Mouse (Mus musculus): ENCODE results near the gene Samd8. TPM values are rescaled to one million over a fixed set of nuclear protein-coding genes. Genes with fewer than 3 reads are reported as not detected.

Samd8 gene
- polyA plus RNA-seq, 1 experiment from 2014 or later: 12.1 TPM

DNA sequence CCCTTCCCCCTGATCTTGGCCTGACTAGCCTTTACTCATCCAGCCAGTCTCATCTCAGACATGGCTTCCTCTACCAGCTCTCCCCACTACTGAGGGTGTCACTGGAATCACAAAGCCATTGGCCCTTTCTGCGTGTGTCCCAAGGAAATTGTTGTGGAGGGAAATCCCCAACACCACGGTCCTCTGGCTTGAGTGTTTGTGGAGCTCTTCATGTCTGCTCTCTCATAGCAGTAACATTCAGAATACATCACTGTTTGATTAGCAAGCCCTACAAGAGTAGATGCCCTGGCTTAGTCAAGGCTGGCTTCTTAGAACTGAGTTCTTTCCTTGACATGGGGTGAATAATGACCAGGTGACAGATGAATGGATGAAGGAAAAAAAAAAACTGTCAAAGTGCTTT is 3.5 kb upstream of the Samd8 start:
- no peaks in the 10 kb centered on the region for H3K36me3 ChIP-seq
- H3K9me3 ChIP-seq: no peaks in the 10 kb centered on the region
- WGBS: 88% methylated on average over 2 of the region's 2 CpGs
- H3K27ac ChIP-seq: no peak overlapping the region
- H3K4me3 ChIP-seq: no peak overlapping the region
- peaks cover 12% of the 10 kb centered on the region for H3K4me1 ChIP-seq
- peaks cover 7% of the 10 kb centered on the region for H3K27me3 ChIP-seq
- no peak for ATAC-seq (ENCODE audit: insufficient number of reproducible peaks, insufficient read depth, low FRiP score, low TSS enrichment, low read depth)
- H3K9ac ChIP-seq: no peak overlapping the region
- H3K4me2 ChIP-seq: no peak overlapping the region

GRCm38 (mm10) chr14:21747436-21748141 is 2.7 kb upstream of the Samd8 start:
- Histone ChIP-seq H3K9ac (no peak overlapping the region), H3K4me2 (no peak overlapping the region), H3K9me3 (no peaks in the 10 kb centered on the region), H3K4me1 (peaks cover 17% of the 10 kb centered on the region), H3K27ac (no peak overlapping the region), H3K4me3 (no peak overlapping the region), H3K27me3 (peaks cover 5% of the 10 kb centered on the region), H3K36me3 (no peaks in the 10 kb centered on the region)
- ATAC-seq (ENCODE audit: insufficient number of reproducible peaks, insufficient read depth, low FRiP score, low TSS enrichment, low read depth): no peak
- WGBS: 69% methylated on average over 14 of the region's 14 CpGs

- Histone ChIP-seq H3K27me3 (no peaks in the 10 kb centered on the region), H3K9me3 (no peaks in the 10 kb centered on the region), H3K4me2 (no peak overlapping the region), H3K4me1 (peaks cover 20% of the 10 kb centered on the region), H3K4me3 (no peak overlapping the region), H3K9ac (no peak overlapping the region), H3K36me3 (no peaks in the 10 kb centered on the region), H3K27ac (no peak overlapping the region)
- 40% methylated on average over 15 of the region's 15 CpGs for WGBS
- no peak for ATAC-seq (ENCODE audit: insufficient number of reproducible peaks, insufficient read depth, low FRiP score, low TSS enrichment, low read depth)
Observed at GRCm38 (mm10) chr14:21748142-21748870, 2.0 kb upstream of the Samd8 start.

DNA sequence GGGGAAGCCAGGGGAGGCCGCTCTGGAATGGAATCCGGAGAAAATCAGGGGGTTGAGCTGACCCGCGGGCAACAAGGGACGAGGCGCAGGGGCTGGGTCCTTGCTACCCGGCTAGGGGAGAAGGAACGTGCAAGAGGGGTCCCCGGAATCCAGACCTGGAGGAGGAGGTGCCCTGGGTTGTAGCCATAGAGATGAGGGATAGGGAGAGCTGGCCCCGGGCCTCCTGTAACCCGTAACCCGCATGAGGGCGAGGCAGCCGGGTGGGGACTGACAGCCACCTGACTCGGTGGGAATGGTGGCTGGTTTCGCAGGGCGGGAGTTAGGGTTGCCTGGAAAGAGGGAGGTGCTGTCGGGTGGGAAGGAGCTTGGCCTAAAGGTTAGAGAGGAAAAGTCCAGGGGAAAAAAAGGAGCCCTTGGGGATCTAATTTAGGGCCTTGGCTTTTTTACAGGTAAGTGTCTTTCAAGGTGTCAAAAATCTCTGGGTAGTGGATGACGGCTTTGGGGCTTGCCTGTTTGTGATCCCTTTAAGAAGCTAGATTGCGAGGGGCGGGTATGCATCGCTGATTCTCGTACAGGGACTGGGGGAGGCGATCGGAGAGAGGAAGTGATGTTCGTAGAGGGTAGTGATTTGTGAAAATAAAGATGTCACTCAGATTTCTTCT is 681 bp downstream of the Samd8 start, which contains the start of gene Dusp13:
Dusp13 (minus strand) TSS at position 301 of the 662 bp plus-strand sequence.
- Histone ChIP-seq H3K4me2 (peak within 1 kb of the TSS; percentile 89), H3K9me3 (no peaks in the 10 kb centered on the region), H3K4me1 (peaks cover 20% of the 10 kb centered on the region), H3K4me3 (peak within 1 kb of the TSS; percentile 78), H3K36me3 (no peaks in the 10 kb centered on the region), H3K9ac (peak within 1 kb of the TSS; percentile 85), H3K27me3 (no peaks in the 10 kb centered on the region), H3K27ac (peak within 1 kb of the TSS; percentile 88)
- 0% methylated on average over 26 of the region's 26 CpGs for WGBS
- ATAC-seq (ENCODE audit: insufficient number of reproducible peaks, insufficient read depth, low FRiP score, low TSS enrichment, low read depth): peak; percentile 57; the same call in 1 of the 2 replicates

GRCm38 (mm10) chr14:21752411-21752810 is 2.1 kb downstream of the Samd8 start:
- 88% methylated on average over 3 of the region's 3 CpGs for WGBS
- ATAC-seq (ENCODE audit: insufficient number of reproducible peaks, insufficient read depth, low FRiP score, low TSS enrichment, low read depth): no peak
- Histone ChIP-seq H3K4me2 (peak overlapping the region; percentile 89), H3K4me1 (peaks cover 20% of the 10 kb centered on the region), H3K36me3 (no peaks in the 10 kb centered on the region), H3K9me3 (no peaks in the 10 kb centered on the region), H3K9ac (no peak overlapping the region), H3K27ac (no peak overlapping the region), H3K4me3 (no peak overlapping the region), H3K27me3 (no peaks in the 10 kb centered on the region)

GRCm38 (mm10) chr14:21753367-21753766 is 3.0 kb downstream of the Samd8 start:
- Histone ChIP-seq H3K4me3 (no peak overlapping the region), H3K36me3 (no peaks in the 10 kb centered on the region), H3K4me1 (peaks cover 18% of the 10 kb centered on the region), H3K9me3 (no peaks in the 10 kb centered on the region), H3K27ac (no peak overlapping the region), H3K9ac (no peak overlapping the region), H3K27me3 (no peaks in the 10 kb centered on the region), H3K4me2 (no peak overlapping the region)
- ATAC-seq (ENCODE audit: insufficient number of reproducible peaks, insufficient read depth, low FRiP score, low TSS enrichment, low read depth): no peak
- WGBS: 74% methylated on average over 4 of the region's 4 CpGs

DNA sequence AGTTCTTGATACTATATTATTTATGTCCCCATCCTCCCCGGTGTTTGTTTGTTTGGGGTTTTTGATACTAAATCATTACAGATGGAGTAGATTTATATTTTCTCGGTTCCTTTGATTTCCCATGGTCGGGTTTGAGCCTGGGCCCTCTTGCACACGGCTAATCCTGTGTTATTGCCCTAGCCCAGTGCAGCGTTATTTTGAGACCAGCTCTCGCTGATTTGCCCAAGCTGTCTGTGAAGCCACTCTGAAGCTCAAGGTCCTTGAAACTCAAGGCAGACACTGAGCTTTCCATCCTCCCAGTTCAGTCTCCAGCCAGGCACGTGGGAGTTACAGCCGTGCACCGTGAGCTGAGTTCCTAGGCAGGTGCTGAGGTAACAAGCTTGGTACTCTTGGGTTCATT is 11.2 kb downstream of the Samd8 start:
- H3K27ac ChIP-seq: no peak overlapping the region
- H3K4me2 ChIP-seq: no peak overlapping the region
- ATAC-seq (ENCODE audit: insufficient number of reproducible peaks, insufficient read depth, low FRiP score, low TSS enrichment, low read depth): no peak
- no peaks in the 10 kb centered on the region for H3K27me3 ChIP-seq
- H3K36me3 ChIP-seq: no peaks in the 10 kb centered on the region
- H3K9me3 ChIP-seq: no peaks in the 10 kb centered on the region
- H3K4me1 ChIP-seq: peaks cover 18% of the 10 kb centered on the region; the same call in 1 of the 2 replicates
- 74% methylated on average over 9 of the region's 9 CpGs for WGBS
- no peak overlapping the region for H3K4me3 ChIP-seq
- H3K9ac ChIP-seq: no peak overlapping the region

DNA sequence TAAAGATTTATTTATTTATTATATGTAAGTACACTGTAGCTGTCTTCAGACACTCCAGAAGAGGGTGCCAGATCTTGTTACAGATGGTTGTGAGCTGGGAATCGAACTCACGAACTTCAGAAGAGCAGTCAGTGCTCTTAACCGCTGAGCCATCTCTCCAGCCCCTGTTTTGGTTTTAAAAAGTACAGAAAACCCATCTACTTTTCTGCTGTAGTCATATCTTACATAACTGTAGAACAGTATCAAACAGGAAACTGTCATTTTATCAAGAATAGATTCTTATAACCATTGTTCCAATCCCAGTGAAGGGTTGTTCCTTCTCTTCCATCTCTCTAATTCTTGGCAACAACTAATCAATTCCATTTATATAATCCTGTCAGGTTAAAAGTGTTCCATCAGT is 13.4 kb downstream of the Samd8 start:
- no peaks in the 10 kb centered on the region for H3K36me3 ChIP-seq
- no peak overlapping the region for H3K4me3 ChIP-seq
- H3K27me3 ChIP-seq: no peaks in the 10 kb centered on the region
- H3K4me1 ChIP-seq: peaks cover 23% of the 10 kb centered on the region
- no peak overlapping the region for H3K4me2 ChIP-seq
- no peaks in the 10 kb centered on the region for H3K9me3 ChIP-seq
- no peak overlapping the region for H3K27ac ChIP-seq
- WGBS: 91% methylated on average over 3 of the region's 3 CpGs
- H3K9ac ChIP-seq: no peak overlapping the region
- ATAC-seq (ENCODE audit: insufficient number of reproducible peaks, insufficient read depth, low FRiP score, low TSS enrichment, low read depth): no peak

DNA sequence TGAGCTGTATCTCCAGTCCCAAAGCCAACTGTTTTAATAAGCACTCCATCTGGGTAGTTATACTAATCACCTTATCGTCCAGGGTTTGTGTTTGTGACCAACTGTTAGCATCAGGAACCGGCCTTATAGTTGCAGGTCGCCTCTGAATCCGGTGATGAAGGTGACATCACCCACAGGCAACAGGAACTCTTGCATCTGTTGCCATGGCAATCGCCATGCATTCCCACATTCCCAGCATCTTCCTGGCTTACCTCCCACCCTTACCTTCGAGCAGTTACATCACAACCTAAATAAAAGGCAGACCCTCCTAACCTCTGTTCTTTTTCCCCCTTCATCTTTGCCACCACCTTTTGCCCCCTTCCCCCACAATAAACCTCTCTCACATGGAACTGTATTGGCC is 14.3 kb downstream of the Samd8 start:
- WGBS: 88% methylated on average over 6 of the region's 6 CpGs
- H3K4me2 ChIP-seq: no peak overlapping the region
- no peak for ATAC-seq (ENCODE audit: insufficient number of reproducible peaks, insufficient read depth, low FRiP score, low TSS enrichment, low read depth)

DNA sequence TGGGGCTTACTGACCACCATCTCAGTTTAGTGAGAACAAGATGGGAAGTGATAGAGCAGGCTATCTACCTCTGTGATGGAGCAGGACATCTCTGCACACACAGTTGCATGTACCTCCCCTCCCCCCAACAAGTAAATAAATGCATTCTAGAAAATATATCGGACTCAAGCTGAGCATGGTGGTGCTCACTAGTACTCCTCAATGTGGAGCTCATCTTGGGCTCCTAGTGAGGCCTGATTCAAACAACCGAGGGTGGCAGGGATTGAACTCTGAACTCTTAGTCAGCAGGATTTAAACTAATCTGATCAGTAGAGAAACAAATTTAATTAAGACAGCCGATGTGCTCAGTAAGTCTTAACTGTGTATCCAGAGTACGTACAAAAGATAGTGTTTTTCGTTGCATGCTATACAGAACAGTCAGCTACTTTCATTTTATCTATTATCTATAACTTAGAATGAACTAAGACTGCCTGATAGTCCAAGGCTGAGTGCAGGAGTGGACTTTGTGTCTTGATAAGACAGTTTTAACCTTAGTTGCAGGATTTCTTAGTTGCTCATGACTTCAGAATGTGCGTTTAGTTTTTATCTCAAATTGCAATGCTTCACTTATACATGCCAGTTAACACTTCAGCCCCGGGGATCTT is 15.5 kb downstream of the Samd8 start:
- WGBS: 69% methylated on average over 7 of the region's 7 CpGs
- H3K4me1 ChIP-seq: peaks cover 26% of the 10 kb centered on the region
- no peaks in the 10 kb centered on the region for H3K27me3 ChIP-seq
- ATAC-seq (ENCODE audit: insufficient number of reproducible peaks, insufficient read depth, low FRiP score, low TSS enrichment, low read depth): no peak
- H3K9ac ChIP-seq: no peak overlapping the region
- no peak overlapping the region for H3K27ac ChIP-seq
- H3K9me3 ChIP-seq: no peaks in the 10 kb centered on the region
- no peaks in the 10 kb centered on the region for H3K36me3 ChIP-seq
- H3K4me3 ChIP-seq: no peak overlapping the region
- H3K4me2 ChIP-seq: no peak overlapping the region

More for the DNA sequence above, 14.3 kb downstream of the Samd8 start:
- H3K27me3 ChIP-seq: no peaks in the 10 kb centered on the region
- H3K9me3 ChIP-seq: no peaks in the 10 kb centered on the region
- H3K27ac ChIP-seq: no peak overlapping the region
- H3K36me3 ChIP-seq: no peaks in the 10 kb centered on the region
- H3K9ac ChIP-seq: no peak overlapping the region
- H3K4me3 ChIP-seq: no peak overlapping the region
- H3K4me1 ChIP-seq: peaks cover 26% of the 10 kb centered on the region

- H3K36me3 ChIP-seq: no peaks in the 10 kb centered on the region
- H3K9ac ChIP-seq: no peak overlapping the region
- no peak for ATAC-seq (ENCODE audit: insufficient number of reproducible peaks, insufficient read depth, low FRiP score, low TSS enrichment, low read depth)
- H3K4me1 ChIP-seq: peaks cover 26% of the 10 kb centered on the region
- 90% methylated on average over 6 of the region's 6 CpGs for WGBS
- H3K4me2 ChIP-seq: no peak overlapping the region
- no peaks in the 10 kb centered on the region for H3K9me3 ChIP-seq
- H3K27me3 ChIP-seq: no peaks in the 10 kb centered on the region
- H3K27ac ChIP-seq: no peak overlapping the region
- H3K4me3 ChIP-seq: no peak overlapping the region
Observed at GRCm38 (mm10) chr14:21766398-21766958, 16.1 kb downstream of the Samd8 start.

Data from embryonic facial prominence, embryonic 13.5 days (tissue).